Mouse (Mus musculus) kidney, adult 2 months (tissue): ENCODE measurements around the gene Egf.

ENCODE experiments used
- CTCF ChIP-seq: fragments of 200-500 bp; conservative IDR thresholded peaks from 2 replicates; pipeline ENCODE4 v1.5.1; 2011; ENCODE audit warnings: low read depth, mild to moderate bottlenecking, control low read depth, low read length, moderate library complexity, mixed read lengths; ENCODE audit not compliant: insufficient read depth, insufficient read length
- POLR2A ChIP-seq: fragments of 200-500 bp; IDR thresholded peaks from one replicate; pipeline ENCODE4 v1.6.1; 2011; ENCODE audit warnings: low read depth, low read length, control low read depth

- TF ChIP-seq CTCF (no peak), POLR2A (no peak)
Measured at GRCm38 (mm10) chr3:129729916-129730315, 25.2 kb downstream of the Egf start.
